Mouse (Mus musculus) embryonic fibroblast, embryonic 13.5 days (primary cell): ENCODE data around the gene Nkpd1.

Experiments used
- CTCF ChIP-seq: IDR thresholded peaks from 2 replicates; pipeline ENCODE4 v1.5.1; 2011; ENCODE audit warnings: mild to moderate bottlenecking, control low read depth, low read length, moderate library complexity, borderline replicate concordance; ENCODE audit not compliant: insufficient read depth
- POLR2A ChIP-seq: IDR thresholded peaks from 2 replicates; pipeline ENCODE4 v1.6.1; 2011; ENCODE audit warnings: low read depth, mild to moderate bottlenecking, control low read depth, low read length, moderate library complexity

DNA sequence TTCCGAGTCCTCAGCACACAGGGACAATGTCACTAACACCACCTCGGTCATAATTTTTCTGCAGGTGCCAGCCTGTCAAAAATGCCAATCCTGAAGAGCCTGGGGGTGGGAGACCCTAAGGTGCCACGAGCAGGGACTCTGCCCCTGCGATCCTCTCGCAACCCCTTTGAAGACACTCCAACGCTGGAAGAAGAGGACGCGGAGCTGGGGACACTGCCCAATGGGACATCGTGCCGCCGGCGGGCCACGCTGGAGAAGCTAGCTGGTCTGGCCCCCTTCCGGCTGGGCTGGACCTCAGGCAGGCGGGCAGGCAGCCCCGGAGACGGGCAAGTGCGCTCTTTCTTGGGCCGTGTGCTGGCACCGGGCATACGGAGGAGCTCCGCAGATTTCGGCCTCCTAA, 48.2 kb upstream of the Nkpd1 start:
- TF ChIP-seq CTCF (no peak), POLR2A (no peak)
